Mouse (Mus musculus) macrophage (primary cell): ENCODE data around the gene Ccr1l1. TPM values are rescaled to one million over a fixed set of nuclear protein-coding genes. Genes with fewer than 3 reads are reported as not detected.

ENCODE experiments used
- H3K27ac ChIP-seq: fragments of 350-480 bp; formaldehyde crosslinking; 2 replicates; pipeline ENCODE4 v1.9.0; 2021
- H3K36me3 ChIP-seq: fragments of 350-480 bp; formaldehyde crosslinking; 2 replicates; pipeline ENCODE4 v1.9.0; 2021; ENCODE audit errors: inconsistent target
- H3K4me3 ChIP-seq: fragments of 350-480 bp; formaldehyde crosslinking; 2 replicates; pipeline ENCODE4 v1.9.0; 2021; ENCODE audit errors: inconsistent target
- H3K79me2 ChIP-seq: fragments of 350-480 bp; formaldehyde crosslinking; 2 replicates; pipeline ENCODE4 v1.9.0; 2021; ENCODE audit errors: inconsistent target
- WGBS: methylation state at CpG from one replicate; pipeline ENCODE4 v1.1.7; 2026; ENCODE audit warnings: inconsistent platforms; ENCODE audit not compliant: missing documents; 5-methylcytosine and 5-hydroxymethylcytosine counted together
- polyA plus RNA-seq: library from polyadenylated mRNA; stranded (reverse); fragments of 250-400 nt; gene quantifications from 3 replicates; pipeline ENCODE4 v1.2.4, GENCODE M21; 2018; ENCODE audit warnings: inconsistent platforms

Gene Ccr1l1
- polyA plus RNA-seq, 1 experiment from 2014 or later: 1.0 TPM

DNA sequence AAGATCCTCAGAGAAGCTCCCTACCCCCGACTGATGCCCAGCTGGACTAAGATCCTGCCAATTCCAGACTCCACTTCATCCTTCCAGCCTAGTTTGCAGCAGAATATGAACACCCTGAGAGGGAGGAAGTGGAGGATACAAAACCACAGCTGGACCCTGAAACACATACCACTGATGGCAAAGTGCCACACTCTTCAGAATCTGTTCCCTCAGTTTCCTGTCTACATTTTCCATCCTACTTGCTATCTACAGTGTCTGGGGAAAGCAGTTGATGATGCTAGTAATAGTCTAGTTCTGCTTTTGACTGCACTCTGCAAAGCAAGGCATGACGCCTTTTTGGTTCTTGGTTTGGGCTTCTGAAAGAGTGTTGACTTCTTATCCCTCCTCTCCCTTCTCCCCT is 36.9 kb downstream of the Ccr1l1 start:
- H3K79me2 ChIP-seq: no peaks in the 10 kb centered on the region
- H3K27ac ChIP-seq: peak overlapping the region; percentile 92
- no peak overlapping the region for H3K4me3 ChIP-seq
- WGBS: 4% methylated on average over 2 of the region's 2 CpGs
- no peaks in the 10 kb centered on the region for H3K36me3 ChIP-seq

DNA sequence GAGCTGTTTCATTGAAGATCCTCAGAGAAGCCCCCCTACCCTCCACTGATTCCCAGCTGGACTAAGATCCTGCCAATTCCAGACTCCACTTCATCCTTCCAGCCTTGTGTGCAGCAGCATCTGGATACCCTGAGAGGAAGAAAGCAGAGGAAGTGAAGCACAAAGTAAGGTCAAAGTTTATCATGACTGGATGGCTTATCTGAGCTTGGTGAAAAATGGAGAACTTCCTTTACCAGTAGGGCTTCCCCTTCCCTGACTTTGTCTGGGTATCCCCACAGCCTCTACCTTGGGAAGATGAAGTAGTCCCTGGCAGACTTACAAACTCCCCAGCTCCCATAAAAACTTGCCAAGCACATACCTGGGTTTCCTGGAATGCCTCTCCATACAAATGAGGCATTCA is 37.6 kb downstream of the Ccr1l1 start:
- Histone ChIP-seq H3K36me3 (no peaks in the 10 kb centered on the region), H3K4me3 (no peak overlapping the region), H3K27ac (peak overlapping the region; percentile 92), H3K79me2 (no peaks in the 10 kb centered on the region)

DNA sequence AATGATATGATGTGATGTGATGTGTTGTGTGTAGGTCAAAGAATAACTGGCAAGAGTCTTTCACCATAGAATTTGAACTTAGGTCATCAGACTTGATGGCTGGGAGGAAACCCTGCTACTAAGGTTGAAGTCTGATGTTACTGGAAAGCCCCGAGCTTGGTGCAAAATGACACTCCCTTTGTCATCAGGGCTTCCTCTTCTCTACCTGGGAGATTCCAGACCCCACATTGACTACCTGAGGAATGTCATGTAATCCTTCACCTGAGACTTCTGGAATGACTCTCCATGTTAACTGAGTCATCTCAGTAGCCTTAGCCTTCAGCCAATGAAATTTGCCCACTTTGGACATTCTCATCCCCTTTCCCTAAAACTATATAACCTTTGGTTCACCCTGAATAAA is 38.0 kb downstream of the Ccr1l1 start:
- Histone ChIP-seq H3K27ac (peak overlapping the region; percentile 92), H3K79me2 (no peaks in the 10 kb centered on the region), H3K36me3 (no peaks in the 10 kb centered on the region), H3K4me3 (no peak overlapping the region)
- 76% methylated on average over 1 of the region's 1 CpGs for WGBS

DNA sequence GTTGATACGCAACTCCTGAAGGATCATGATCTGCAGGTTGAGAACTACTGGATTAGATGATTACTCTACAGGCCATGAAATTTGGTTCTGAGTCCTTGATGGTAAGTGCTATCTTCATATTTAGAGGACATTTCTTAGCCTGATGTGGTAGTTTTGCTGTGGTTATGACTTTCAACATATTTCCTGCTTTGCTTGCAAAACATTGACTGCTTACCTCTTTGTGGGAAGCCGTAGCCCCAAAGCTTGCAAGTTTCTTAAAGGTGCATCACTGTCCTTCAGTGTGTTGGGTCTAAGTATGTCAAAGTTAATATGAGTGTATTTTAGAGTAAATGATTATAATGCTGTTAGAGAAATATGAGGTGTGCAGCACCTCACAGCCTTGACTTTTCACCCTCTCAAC is 40.2 kb downstream of the Ccr1l1 start:
- no peaks in the 10 kb centered on the region for H3K36me3 ChIP-seq
- no peak overlapping the region for H3K4me3 ChIP-seq
- no peaks in the 10 kb centered on the region for H3K79me2 ChIP-seq
- 33% methylated on average over 2 of the region's 2 CpGs for WGBS
- H3K27ac ChIP-seq: peak overlapping the region; percentile 67

DNA sequence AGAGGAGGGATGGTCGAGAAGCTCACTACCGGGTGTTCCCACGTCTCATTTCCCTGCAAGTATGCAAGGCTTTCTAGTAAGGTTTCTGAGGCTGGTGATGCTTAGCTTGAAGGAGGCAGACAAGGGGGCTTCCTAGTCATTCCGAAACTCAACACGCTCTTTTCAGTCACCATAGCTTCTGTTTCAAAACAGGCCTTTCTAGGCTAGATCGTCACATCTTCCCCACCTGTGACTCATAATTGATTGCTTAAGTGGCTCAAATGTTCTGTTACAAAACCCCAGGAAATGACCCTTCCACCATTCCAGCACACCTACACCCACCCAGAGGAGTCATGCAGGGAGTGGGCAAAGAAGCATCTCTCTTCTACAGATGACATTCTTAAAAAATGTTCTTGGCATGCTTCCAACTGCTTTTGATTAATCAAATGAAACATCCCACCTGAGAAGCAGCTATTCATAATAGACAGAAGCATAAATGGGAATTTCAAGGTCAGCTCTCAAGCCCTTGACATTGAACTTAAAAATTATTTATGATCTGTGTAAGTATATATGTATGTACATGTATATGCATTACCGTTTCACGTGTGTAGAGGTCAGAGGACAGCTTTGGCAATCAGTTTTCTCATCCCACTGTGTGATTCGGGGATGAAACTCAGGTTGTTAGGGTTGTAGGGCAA is 41.5 kb downstream of the Ccr1l1 start:
- Histone ChIP-seq H3K27ac (peak overlapping the region; percentile 67), H3K36me3 (no peaks in the 10 kb centered on the region)
- 57% methylated on average over 9 of the region's 9 CpGs for WGBS

GRCm38 (mm10) chr9:123935776-123936175 is 42.4 kb downstream of the Ccr1l1 start:
- no peak overlapping the region for H3K4me3 ChIP-seq
- no peaks in the 10 kb centered on the region for H3K79me2 ChIP-seq
- H3K36me3 ChIP-seq: no peaks in the 10 kb centered on the region
- H3K27ac ChIP-seq: no peak overlapping the region
- 98% methylated on average over 5 of the region's 5 CpGs for WGBS

More for the DNA sequence above, 41.5 kb downstream of the Ccr1l1 start:
- Histone ChIP-seq H3K79me2 (no peaks in the 10 kb centered on the region), H3K4me3 (no peak overlapping the region)

GRCm38 (mm10) chr9:123935346-123935745 is 42.9 kb downstream of the Ccr1l1 start:
- WGBS: 90% methylated on average over 6 of the region's 6 CpGs
- H3K79me2 ChIP-seq: no peaks in the 10 kb centered on the region
- H3K36me3 ChIP-seq: no peaks in the 10 kb centered on the region
- H3K4me3 ChIP-seq: no peak overlapping the region
- H3K27ac ChIP-seq: no peak overlapping the region

- Histone ChIP-seq H3K4me3 (no peak overlapping the region), H3K27ac (peak overlapping the region; percentile 99), H3K36me3 (no peaks in the 10 kb centered on the region), H3K79me2 (no peaks in the 10 kb centered on the region)
- WGBS: 90% methylated on average over 5 of the region's 5 CpGs
These were observed 44.3 kb downstream of the Ccr1l1 start for GRCm38 (mm10) chr9:123933716-123934445.

GRCm38 (mm10) chr9:123932911-123933675 is 45.1 kb downstream of the Ccr1l1 start:
- Histone ChIP-seq H3K36me3 (no peaks in the 10 kb centered on the region), H3K27ac (peak overlapping the region; percentile 99), H3K4me3 (no peak overlapping the region), H3K79me2 (no peaks in the 10 kb centered on the region)
- WGBS: 74% methylated on average over 19 of the region's 19 CpGs

- WGBS: 3% methylated on average over 6 of the region's 6 CpGs
- H3K4me3 ChIP-seq: no peak overlapping the region
- H3K79me2 ChIP-seq: no peaks in the 10 kb centered on the region
- H3K36me3 ChIP-seq: no peaks in the 10 kb centered on the region
- H3K27ac ChIP-seq: peak overlapping the region; percentile 99
These were observed 46.2 kb downstream of the Ccr1l1 start for GRCm38 (mm10) chr9:123931761-123932700.

DNA sequence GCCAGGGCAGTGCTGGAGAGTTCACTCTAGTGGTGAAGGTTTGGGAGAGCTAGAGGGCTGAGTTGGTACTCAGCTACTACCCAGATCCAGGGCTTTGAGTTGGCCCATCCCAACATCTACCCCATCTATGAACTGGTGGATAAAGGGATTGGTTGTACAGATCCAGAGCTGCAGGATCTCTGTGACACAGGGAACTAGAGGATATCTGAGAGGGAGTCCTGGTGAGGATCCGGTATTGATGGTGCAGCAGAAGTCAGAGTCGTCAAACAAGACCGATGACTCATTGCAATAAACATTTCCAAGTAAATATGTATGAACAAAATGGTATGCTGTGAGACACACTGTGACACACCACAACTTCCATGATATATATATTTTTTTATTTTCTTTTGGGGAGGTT is 47.3 kb downstream of the Ccr1l1 start:
- Histone ChIP-seq H3K79me2 (no peaks in the 10 kb centered on the region; the same call in 1 of the 2 replicates), H3K36me3 (no peaks in the 10 kb centered on the region), H3K4me3 (no peak overlapping the region), H3K27ac (peak overlapping the region; percentile 99)
- 32% methylated on average over 3 of the region's 3 CpGs for WGBS

DNA sequence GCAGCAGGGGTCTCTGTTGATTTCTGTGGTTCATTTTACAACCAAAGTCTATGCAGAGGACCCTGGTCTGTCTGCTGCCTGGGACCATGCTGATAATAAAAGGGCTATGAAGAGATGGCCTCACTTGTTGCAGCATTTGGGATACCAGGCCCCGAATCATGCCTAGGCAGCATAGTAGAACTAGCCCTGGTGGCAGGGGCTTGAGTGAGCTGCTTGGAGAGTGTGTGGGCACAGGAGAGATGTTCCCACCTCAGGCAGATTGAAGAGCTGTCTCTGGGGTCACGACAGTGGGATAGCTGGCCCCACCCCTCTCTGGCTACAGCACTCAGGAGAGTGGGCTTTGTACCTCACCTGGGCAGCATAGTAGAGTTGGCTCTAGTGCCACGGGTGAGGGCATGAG is 47.7 kb downstream of the Ccr1l1 start:
- peak overlapping the region; percentile 99 for H3K27ac ChIP-seq
- 70% methylated on average over 3 of the region's 3 CpGs for WGBS
- H3K79me2 ChIP-seq: no peaks in the 10 kb centered on the region; the same call in 1 of the 2 replicates

GRCm38 (mm10) chr9:123929936-123930335 is 48.3 kb downstream of the Ccr1l1 start:
- WGBS: 92% methylated on average over 4 of the region's 4 CpGs
- no peaks in the 10 kb centered on the region for H3K36me3 ChIP-seq
- peak overlapping the region; percentile 99 for H3K27ac ChIP-seq
- no peak overlapping the region for H3K4me3 ChIP-seq
- no peaks in the 10 kb centered on the region; the same call in 1 of the 2 replicates for H3K79me2 ChIP-seq

More for the DNA sequence above, 47.7 kb downstream of the Ccr1l1 start:
- H3K4me3 ChIP-seq: no peak overlapping the region
- H3K36me3 ChIP-seq: no peaks in the 10 kb centered on the region

GRCm38 (mm10) chr9:123928759-123929246 is 49.4 kb downstream of the Ccr1l1 start:
- peak overlapping the region; percentile 99 for H3K27ac ChIP-seq
- no peaks in the 10 kb centered on the region; the same call in 1 of the 2 replicates for H3K79me2 ChIP-seq
- H3K36me3 ChIP-seq: no peaks in the 10 kb centered on the region
- H3K4me3 ChIP-seq: no peak overlapping the region
- WGBS: 1% methylated on average over 8 of the region's 8 CpGs
